Mouse (Mus musculus) kidney, adult 2 months (tissue): Measurements from ENCODE around the gene Apoc1. TPM values are rescaled to one million over a fixed set of nuclear protein-coding genes. Genes with fewer than 3 reads are reported as not detected.
A peak's percentile ranks its signal among the peaks of the same experiment; 100 is the strongest.

ENCODE experiments used
- DNase-seq: peaks from one replicate; pipeline ENCODE4 v3.0.0; 2021
- H3K27ac ChIP-seq: fragments of 200-500 bp; 2 replicates; pipeline ENCODE4 v1.5.1; 2012; ENCODE audit warnings: low read depth, low read length, control low read depth, inconsistent platforms; ENCODE audit not compliant: insufficient read depth
- H3K27me3 ChIP-seq: fragments of 200-500 bp; replicated peaks from 2 replicates; pipeline ENCODE4 v1.6.1; 2012; ENCODE audit warnings: mild to moderate bottlenecking, moderate library complexity, low read length, inconsistent platforms; ENCODE audit not compliant: control insufficient read depth, insufficient read depth
- H3K36me3 ChIP-seq: fragments of 200-500 bp; 2 replicates; pipeline ENCODE4 v1.6.1; 2012; ENCODE audit warnings: mild to moderate bottlenecking, moderate library complexity, low read length, inconsistent platforms; ENCODE audit not compliant: control insufficient read depth, insufficient read depth
- H3K4me1 ChIP-seq: fragments of 200-500 bp; 2 replicates; pipeline ENCODE4 v1.6.1; 2011; ENCODE audit warnings: low read length; ENCODE audit not compliant: control insufficient read depth, insufficient read depth
- H3K4me3 ChIP-seq: fragments of 200-500 bp; 2 replicates; pipeline ENCODE4 v1.5.1; 2011; ENCODE audit warnings: mild to moderate bottlenecking, low read depth, low read length, control low read depth; ENCODE audit not compliant: insufficient read depth
- CTCF ChIP-seq: fragments of 200-500 bp; conservative IDR thresholded peaks from 2 replicates; pipeline ENCODE4 v1.5.1; 2011; ENCODE audit warnings: low read depth, mild to moderate bottlenecking, control low read depth, low read length, moderate library complexity, mixed read lengths; ENCODE audit not compliant: insufficient read depth, insufficient read length
- POLR2A ChIP-seq: fragments of 200-500 bp; IDR thresholded peaks from one replicate; pipeline ENCODE4 v1.6.1; 2011; ENCODE audit warnings: low read depth, low read length, control low read depth
- WGBS: fragments of 180-500 bp; shearing (Covaris S2); methylation state at CpG from one replicate; pipeline ENCODE4 v1.1.7; 2018; 5-methylcytosine and 5-hydroxymethylcytosine counted together
- polyA plus RNA-seq: library from polyadenylated mRNA; depleted of rRNA; stranded (reverse); fragments of >200 nt; gene quantifications from 2 replicates; pipeline ENCODE4 v1.2.3, GENCODE M21; 2012

Apoc1 gene
- polyA plus RNA-seq, 1 experiment = 16.5 TPM

- Histone ChIP-seq H3K4me1 (no peaks in the 10 kb centered on the region; the same call in 1 of the 2 replicates), H3K36me3 (no peaks in the 10 kb centered on the region), H3K27ac (peak overlapping the region; percentile 79), H3K4me3 (peak overlapping the region; percentile 46), H3K27me3 (no peaks in the 10 kb centered on the region)
- WGBS = 5% methylated on average over 18 of the region's 18 CpGs
- no peak for DNase-seq
- TF ChIP-seq CTCF (no peak), POLR2A (no peak)
Measured at GRCm38 (mm10) chr7:19716055-19716682, 23.7 kb upstream of the Apoc1 start.

- H3K27ac ChIP-seq = peak within 1 kb of the TSS; percentile 83
- no peaks in the 10 kb centered on the region; the same call in 1 of the 2 replicates for H3K36me3 ChIP-seq
- TF ChIP-seq CTCF (no peak), POLR2A (peak; percentile 30)
- no peaks in the 10 kb centered on the region; the same call in 1 of the 2 replicates for H3K4me1 ChIP-seq
- no peaks in the 10 kb centered on the region for H3K27me3 ChIP-seq
- peak; percentile 100 for DNase-seq
- under 1% methylated on average over 59 of the region's 59 CpGs for WGBS
- peak within 1 kb of the TSS; percentile 96 for H3K4me3 ChIP-seq
Measured at GRCm38 (mm10) chr7:19715239-19716054, 23.0 kb upstream of the Apoc1 start, which contains the start of gene Tomm40. TSS of gene Tomm40 (minus strand) at chr7:19715438.

- WGBS = under 1% methylated on average over 36 of the region's 39 CpGs
Measured at GRCm38 (mm10) chr7:19714836-19715235, 22.4 kb upstream of the Apoc1 start.

GRCm38 (mm10) chr7:19713598-19713997 lies 21.1 kb upstream of the Apoc1 start:
- DNase-seq = no peak
- no peaks in the 10 kb centered on the region; the same call in 1 of the 2 replicates for H3K36me3 ChIP-seq
- H3K27me3 ChIP-seq = no peaks in the 10 kb centered on the region
- 86% methylated on average over 9 of the region's 9 CpGs for WGBS
- no peaks in the 10 kb centered on the region; the same call in 1 of the 2 replicates for H3K4me1 ChIP-seq
- no peak overlapping the region for H3K4me3 ChIP-seq
- no peak for TF ChIP-seq CTCF
- TF ChIP-seq POLR2A = no peak
- no peak overlapping the region for H3K27ac ChIP-seq

More at GRCm38 (mm10) chr7:19714836-19715235, 22.4 kb upstream of the Apoc1 start:
- TF ChIP-seq POLR2A = no peak
- no peak for TF ChIP-seq CTCF
- peak overlapping the region; percentile 83 for H3K27ac ChIP-seq
- no peaks in the 10 kb centered on the region; the same call in 1 of the 2 replicates for H3K4me1 ChIP-seq
- H3K27me3 ChIP-seq = no peaks in the 10 kb centered on the region
- peak overlapping the region; percentile 96 for H3K4me3 ChIP-seq
- no peak for DNase-seq
- no peaks in the 10 kb centered on the region; the same call in 1 of the 2 replicates for H3K36me3 ChIP-seq

- H3K4me1 ChIP-seq = no peaks in the 10 kb centered on the region; the same call in 1 of the 2 replicates
- no peak overlapping the region for H3K4me3 ChIP-seq
- peak; percentile 38 for DNase-seq
- no peaks in the 10 kb centered on the region; the same call in 1 of the 2 replicates for H3K36me3 ChIP-seq
- TF ChIP-seq POLR2A = no peak
- TF ChIP-seq CTCF = peak; percentile 51
- WGBS = 37% methylated on average over 4 of the region's 4 CpGs
- H3K27ac ChIP-seq = no peak overlapping the region
- H3K27me3 ChIP-seq = no peaks in the 10 kb centered on the region
Measured at GRCm38 (mm10) chr7:19713196-19713595, 20.7 kb upstream of the Apoc1 start.

GRCm38 (mm10) chr7:19712414-19712813 lies 20.0 kb upstream of the Apoc1 start:
- H3K36me3 ChIP-seq = no peaks in the 10 kb centered on the region; the same call in 1 of the 2 replicates

GRCm38 (mm10) chr7:19710650-19711049 lies 18.2 kb upstream of the Apoc1 start:
- TF ChIP-seq CTCF (no peak), POLR2A (no peak)
- Histone ChIP-seq H3K36me3 (no peaks in the 10 kb centered on the region; the same call in 1 of the 2 replicates), H3K27me3 (no peaks in the 10 kb centered on the region), H3K4me3 (no peak overlapping the region), H3K4me1 (no peaks in the 10 kb centered on the region; the same call in 1 of the 2 replicates), H3K27ac (no peak overlapping the region)
- DNase-seq = no peak
- 83% methylated on average over 10 of the region's 10 CpGs for WGBS

More at GRCm38 (mm10) chr7:19712414-19712813, 20.0 kb upstream of the Apoc1 start:
- TF ChIP-seq POLR2A (no peak), CTCF (0 out of 2 replicates have a peak, but pooled peaks have one; percentile 24)
- no peaks in the 10 kb centered on the region; the same call in 1 of the 2 replicates for H3K4me1 ChIP-seq
- H3K4me3 ChIP-seq = no peak overlapping the region
- H3K27me3 ChIP-seq = no peaks in the 10 kb centered on the region
- 52% methylated on average over 4 of the region's 4 CpGs for WGBS
- DNase-seq = peak; percentile 40
- H3K27ac ChIP-seq = no peak overlapping the region
